Mouse (Mus musculus): ENCODE measurements around the gene Fam189a1. TPM values are rescaled to one million over a fixed set of nuclear protein-coding genes. Genes with fewer than 3 reads are reported as not detected.
A peak's percentile ranks its signal among the peaks of the same experiment; 100 is the strongest.

Fam189a1 gene
- polyA plus RNA-seq, 1 experiment from 2014 or later, result 2.4 TPM

GRCm38 (mm10) chr7:64785040-64785439 is 371.3 kb downstream of the Fam189a1 start:
- no peaks in the 10 kb centered on the region for H3K9me3 ChIP-seq

DNA sequence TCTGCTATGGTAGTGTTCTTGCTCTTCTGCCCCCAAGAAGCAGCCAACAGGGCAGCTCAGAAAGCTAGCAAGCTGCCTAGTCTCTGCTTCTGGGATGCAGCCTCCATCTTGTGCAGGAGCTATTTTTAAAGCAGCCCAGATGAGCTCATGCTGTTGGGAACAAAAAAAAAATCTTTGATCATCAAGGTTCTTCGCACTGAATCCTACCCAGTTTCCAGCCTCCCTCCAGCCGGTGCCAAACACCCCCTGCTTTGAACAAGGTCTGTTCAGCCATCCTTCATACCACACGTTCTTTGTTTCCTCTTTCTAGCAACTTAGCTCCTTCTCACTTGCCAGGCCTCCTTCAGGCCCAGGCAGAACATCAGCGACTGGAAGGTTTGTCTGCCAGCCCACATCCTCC is 376.9 kb downstream of the Fam189a1 start:
- Histone ChIP-seq H3K4me3 (no peak overlapping the region), H3K27ac (no peak overlapping the region), H3K27me3 (ENCODE audit: insufficient read depth, poor library complexity, severe bottlenecking) (no peaks in the 10 kb centered on the region), H3K36me3 (no peaks in the 10 kb centered on the region), H3K9me3 (no peaks in the 10 kb centered on the region), H3K4me1 (replicated peaks) (no peaks in the 10 kb centered on the region)
- WGBS, result 89% methylated on average over 4 of the region's 4 CpGs
- no peak for DNase-seq (ENCODE audit: low spot score)

More at GRCm38 (mm10) chr7:64785040-64785439, 371.3 kb downstream of the Fam189a1 start:
- Histone ChIP-seq H3K4me3 (no peak overlapping the region), H3K27me3 (ENCODE audit: insufficient read depth, poor library complexity, severe bottlenecking) (no peaks in the 10 kb centered on the region), H3K4me1 (replicated peaks) (peaks cover 8% of the 10 kb centered on the region), H3K36me3 (no peaks in the 10 kb centered on the region), H3K27ac (no peak overlapping the region)
- no peak for DNase-seq (ENCODE audit: low spot score)
- 48% methylated on average over 3 of the region's 3 CpGs for WGBS

- no peak for DNase-seq (ENCODE audit: low spot score)
- H3K27me3 ChIP-seq (ENCODE audit: insufficient read depth, poor library complexity, severe bottlenecking), result no peaks in the 10 kb centered on the region
- H3K4me3 ChIP-seq, result no peak overlapping the region
- no peak overlapping the region for H3K27ac ChIP-seq
- WGBS, result 88% methylated on average over 13 of the region's 13 CpGs
- no peaks in the 10 kb centered on the region for H3K36me3 ChIP-seq
- no peaks in the 10 kb centered on the region for H3K9me3 ChIP-seq
- H3K4me1 ChIP-seq (replicated peaks), result peaks cover 13% of the 10 kb centered on the region
Observed at GRCm38 (mm10) chr7:64776708-64777489, 379.5 kb downstream of the Fam189a1 start.

DNA sequence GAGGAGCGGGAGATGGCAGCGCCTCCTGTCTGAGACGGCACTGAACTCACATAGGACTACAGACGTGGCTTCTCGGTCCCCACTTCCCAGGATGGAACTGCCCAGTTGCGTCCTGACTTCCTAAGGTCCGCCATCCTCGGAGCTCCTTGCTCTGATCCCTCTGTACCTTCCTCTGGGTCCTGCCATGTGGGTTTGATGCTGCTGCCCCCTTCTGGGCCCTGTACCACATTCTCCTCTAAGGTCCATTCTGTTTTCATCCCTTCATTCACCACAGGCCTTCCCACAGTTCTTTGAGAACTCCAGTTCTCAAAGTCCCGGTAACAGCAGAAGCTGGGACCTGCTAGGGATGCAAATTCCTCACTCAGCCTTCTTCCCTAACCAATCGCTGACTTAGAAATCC is 382.9 kb downstream of the Fam189a1 start:
- H3K4me1 ChIP-seq (replicated peaks), result peaks cover 25% of the 10 kb centered on the region
- no peak overlapping the region for H3K4me3 ChIP-seq
- no peaks in the 10 kb centered on the region for H3K9me3 ChIP-seq
- no peaks in the 10 kb centered on the region for H3K27me3 ChIP-seq (ENCODE audit: insufficient read depth, poor library complexity, severe bottlenecking)
- no peak overlapping the region for H3K27ac ChIP-seq
- 38% methylated on average over 10 of the region's 10 CpGs for WGBS
- H3K36me3 ChIP-seq, result no peaks in the 10 kb centered on the region
- DNase-seq (ENCODE audit: low spot score), result peak; percentile 23

DNA sequence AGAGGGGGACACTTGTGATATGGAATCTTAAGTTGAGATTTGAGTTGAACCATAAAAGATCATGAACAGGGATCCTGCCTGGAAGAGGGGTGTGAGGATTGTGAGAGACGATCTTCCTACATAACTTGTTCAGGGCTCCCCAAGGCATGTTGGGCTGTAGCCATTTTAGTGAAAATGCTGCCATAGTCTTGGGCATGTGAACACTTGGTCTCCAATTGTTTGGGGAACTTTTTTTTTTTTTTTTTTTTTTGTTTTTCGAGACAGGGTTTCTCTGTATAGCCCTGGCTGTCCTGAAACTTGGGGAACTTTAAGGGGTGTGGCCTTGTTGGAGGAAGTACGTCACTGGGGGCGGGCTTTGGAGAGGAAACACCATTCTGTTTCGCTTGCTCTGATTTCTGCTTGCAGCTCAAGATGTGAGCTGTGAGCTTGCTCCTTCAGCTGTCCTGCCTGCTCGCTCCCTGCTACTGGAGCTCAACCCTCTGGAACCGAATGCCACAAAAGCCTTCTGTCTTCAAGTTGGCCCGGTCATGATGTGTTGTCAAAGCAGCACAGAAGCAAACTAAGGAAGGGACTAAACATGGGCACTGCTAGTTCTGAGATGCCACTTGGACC is 385.5 kb downstream of the Fam189a1 start:
- Histone ChIP-seq H3K27ac (no peak overlapping the region), H3K4me1 (replicated peaks) (peaks cover 25% of the 10 kb centered on the region), H3K27me3 (ENCODE audit: insufficient read depth, poor library complexity, severe bottlenecking) (no peaks in the 10 kb centered on the region), H3K4me3 (no peak overlapping the region), H3K9me3 (no peaks in the 10 kb centered on the region), H3K36me3 (no peaks in the 10 kb centered on the region)
- DNase-seq (ENCODE audit: low spot score), result no peak
- WGBS, result 85% methylated on average over 8 of the region's 8 CpGs

GRCm38 (mm10) chr7:64769768-64770167 is 386.6 kb downstream of the Fam189a1 start:
- H3K4me1 ChIP-seq (replicated peaks), result peaks cover 25% of the 10 kb centered on the region
- WGBS, result 62% methylated on average over 7 of the region's 7 CpGs
- no peak for DNase-seq (ENCODE audit: low spot score)
- no peaks in the 10 kb centered on the region for H3K36me3 ChIP-seq
- H3K9me3 ChIP-seq, result no peaks in the 10 kb centered on the region
- no peak overlapping the region for H3K4me3 ChIP-seq
- no peak overlapping the region for H3K27ac ChIP-seq
- no peaks in the 10 kb centered on the region for H3K27me3 ChIP-seq (ENCODE audit: insufficient read depth, poor library complexity, severe bottlenecking)

GRCm38 (mm10) chr7:64765595-64765994 is 390.8 kb downstream of the Fam189a1 start:
- Histone ChIP-seq H3K36me3 (no peaks in the 10 kb centered on the region), H3K9me3 (no peaks in the 10 kb centered on the region), H3K4me1 (replicated peaks) (peaks cover 4% of the 10 kb centered on the region; the same call in 1 of the 2 replicates), H3K27me3 (ENCODE audit: insufficient read depth, poor library complexity, severe bottlenecking) (no peaks in the 10 kb centered on the region), H3K27ac (no peak overlapping the region), H3K4me3 (no peak overlapping the region)
- DNase-seq (ENCODE audit: low spot score), result no peak
- 91% methylated on average over 3 of the region's 3 CpGs for WGBS

DNA sequence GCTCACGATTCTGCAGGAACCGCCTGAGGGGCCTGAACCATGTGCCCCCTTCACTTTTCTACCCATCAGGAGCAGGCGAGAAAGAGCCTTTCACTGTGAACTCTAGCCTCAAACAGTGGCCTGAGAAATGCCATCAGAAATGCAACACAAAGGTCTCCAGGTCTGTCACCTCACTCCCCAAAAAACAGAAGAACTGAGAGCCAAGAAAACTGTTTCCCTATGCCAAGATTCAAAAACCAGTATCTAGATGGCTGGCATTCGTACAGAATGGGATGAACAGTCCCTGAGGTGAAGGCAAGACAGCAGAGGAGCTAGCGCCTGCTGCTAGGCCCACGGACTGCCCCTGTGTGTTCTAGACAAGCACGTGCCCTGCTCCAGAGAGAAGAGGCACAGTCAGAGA is 401.2 kb downstream of the Fam189a1 start:
- 89% methylated on average over 7 of the region's 7 CpGs for WGBS
- no peak overlapping the region for H3K27ac ChIP-seq

GRCm38 (mm10) chr7:64754161-64754560 is 402.2 kb downstream of the Fam189a1 start:
- 74% methylated on average over 7 of the region's 7 CpGs for whole genome bisulfite sequencing
- Histone ChIP-seq H3K27ac (no peak overlapping the region), H3K9me3 (no peaks in the 10 kb centered on the region), H3K4me1 (replicated peaks) (peaks cover 6% of the 10 kb centered on the region), H3K4me3 (no peak overlapping the region), H3K27me3 (ENCODE audit: insufficient read depth, poor library complexity, severe bottlenecking) (no peaks in the 10 kb centered on the region), H3K36me3 (peaks cover 23% of the 10 kb centered on the region; the same call in 1 of the 2 replicates)
- DNase-seq (ENCODE audit: low spot score), result no peak

More for the DNA sequence above, 401.2 kb downstream of the Fam189a1 start:
- Histone ChIP-seq H3K9me3 (no peaks in the 10 kb centered on the region), H3K36me3 (peaks cover 20% of the 10 kb centered on the region; the same call in 1 of the 2 replicates), H3K27me3 (ENCODE audit: insufficient read depth, poor library complexity, severe bottlenecking) (no peaks in the 10 kb centered on the region), H3K4me1 (replicated peaks) (peaks cover 6% of the 10 kb centered on the region), H3K4me3 (no peak overlapping the region)
- DNase-seq (ENCODE audit: low spot score), result no peak

- 0 out of 2 replicates have a peak overlapping the region, but pooled peaks have one; percentile 29 for H3K27ac ChIP-seq
- no peak overlapping the region for H3K4me3 ChIP-seq
- H3K36me3 ChIP-seq, result peaks cover 23% of the 10 kb centered on the region; the same call in 1 of the 2 replicates
- 80% methylated on average over 6 of the region's 6 CpGs for WGBS
- no peak for DNase-seq (ENCODE audit: low spot score)
- H3K27me3 ChIP-seq (ENCODE audit: insufficient read depth, poor library complexity, severe bottlenecking), result no peaks in the 10 kb centered on the region
- peaks cover 6% of the 10 kb centered on the region for H3K4me1 ChIP-seq (replicated peaks)
- H3K9me3 ChIP-seq, result no peaks in the 10 kb centered on the region
Observed at GRCm38 (mm10) chr7:64753678-64754077, 402.7 kb downstream of the Fam189a1 start.

GRCm38 (mm10) chr7:64752133-64752532 is 404.2 kb downstream of the Fam189a1 start:
- no peak overlapping the region for H3K4me3 ChIP-seq
- no peak for DNase-seq (ENCODE audit: low spot score)
- H3K27me3 ChIP-seq (ENCODE audit: insufficient read depth, poor library complexity, severe bottlenecking), result no peaks in the 10 kb centered on the region
- no peak overlapping the region for H3K27ac ChIP-seq
- peaks cover 6% of the 10 kb centered on the region for H3K4me1 ChIP-seq (replicated peaks)
- 93% methylated on average over 7 of the region's 7 CpGs for WGBS
- no peaks in the 10 kb centered on the region for H3K9me3 ChIP-seq
- peaks cover 33% of the 10 kb centered on the region for H3K36me3 ChIP-seq

DNA sequence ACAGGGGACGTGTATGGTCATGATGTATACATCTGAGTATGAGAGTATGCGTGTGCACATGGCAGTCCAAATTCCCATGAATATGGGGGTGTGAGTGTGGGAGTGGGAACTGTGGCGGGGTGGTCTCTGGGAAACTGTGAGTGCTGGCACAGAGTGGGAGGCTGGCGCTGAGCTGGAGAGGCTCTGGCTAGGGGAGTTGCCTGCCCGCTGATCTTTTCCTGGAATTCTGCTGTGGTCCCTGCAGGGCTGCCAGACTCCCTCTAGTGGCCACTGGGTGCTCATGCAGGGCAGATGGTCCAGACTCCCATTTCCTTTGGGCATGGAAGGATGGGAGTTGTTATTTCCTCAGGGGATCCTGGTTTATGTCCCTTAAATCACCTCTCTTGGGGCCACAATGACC is 404.9 kb downstream of the Fam189a1 start:
- peak; percentile 76 for DNase-seq (ENCODE audit: low spot score)
- 39% methylated on average over 5 of the region's 5 CpGs for WGBS
- Histone ChIP-seq H3K27ac (no peak overlapping the region), H3K4me1 (replicated peaks) (peaks cover 6% of the 10 kb centered on the region), H3K4me3 (no peak overlapping the region), H3K36me3 (peaks cover 36% of the 10 kb centered on the region), H3K9me3 (no peaks in the 10 kb centered on the region), H3K27me3 (ENCODE audit: insufficient read depth, poor library complexity, severe bottlenecking) (no peaks in the 10 kb centered on the region)

DNA sequence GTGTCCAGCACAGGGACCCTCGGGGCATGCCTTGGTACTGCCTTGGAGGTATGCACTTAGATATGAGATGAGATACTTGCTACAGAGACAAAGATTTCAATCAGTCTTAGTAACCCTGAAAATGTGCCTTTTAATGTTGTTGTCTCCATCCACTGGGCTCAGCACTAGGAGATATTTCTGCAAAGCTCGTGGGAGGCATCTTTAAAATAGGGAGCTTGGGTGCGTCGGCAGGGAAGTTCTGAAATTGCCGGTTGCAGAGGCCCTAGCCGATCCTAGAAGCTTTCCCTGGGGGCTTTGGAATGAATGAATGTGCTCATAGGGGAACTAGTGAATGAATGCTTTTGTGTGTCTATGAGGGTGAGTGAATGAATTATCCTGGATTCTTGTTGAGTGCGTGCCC is 412.8 kb downstream of the Fam189a1 start:
- Histone ChIP-seq H3K9me3 (no peaks in the 10 kb centered on the region), H3K4me3 (no peak overlapping the region), H3K27me3 (ENCODE audit: insufficient read depth, poor library complexity, severe bottlenecking) (peaks cover 16% of the 10 kb centered on the region), H3K4me1 (replicated peaks) (peaks cover 24% of the 10 kb centered on the region), H3K27ac (no peak overlapping the region), H3K36me3 (peaks cover 46% of the 10 kb centered on the region)
- WGBS, result 89% methylated on average over 7 of the region's 7 CpGs
- DNase-seq (ENCODE audit: low spot score), result no peak

All from hindbrain, embryonic 10.5 days (tissue).